Mouse (Mus musculus): ENCODE results near the gene Rfesd.

- TF ChIP-seq CTCF (IDR thresholded peaks at IDR 0.05; ENCODE audit: borderline replicate concordance, insufficient read depth, low read depth, low read length) = no peak
- no peak for TF ChIP-seq POLR2A (IDR thresholded peaks at IDR 0.05; ENCODE audit: borderline replicate concordance, insufficient read depth, low read length)
Measured at GRCm38 (mm10) chr13:75976218-75976617, 42.3 kb downstream of the Rfesd start.

Data from cerebellum, adult 2 months (tissue).